Mouse (Mus musculus) layer of hippocampus, postnatal 10 days (tissue): ENCODE results near the gene Clcf1. TPM values are rescaled to one million over a fixed set of nuclear protein-coding genes. Genes with fewer than 3 reads are reported as not detected.

Experiments used
- DNase-seq, 2 experiments: peaks; one replicate each; pipeline ENCODE4 v3.0.0; 2021; ENCODE audit warnings: low spot score in 2 of 2
- total RNA-seq, 2 experiments: library from RNA; stranded (reverse); gene quantifications; 2 replicates each; pipeline ENCODE4 v1.2.3; 2021

Clcf1 gene
- total RNA-seq, 2 experiments from 2014 or later = 0.36 to 0.75 TPM

- DNase-seq = no peak
These were observed 3.1 kb downstream of the Clcf1 start for GRCm38 (mm10) chr19:4217140-4217539.

GRCm38 (mm10) chr19:4217855-4218254 lies 3.8 kb downstream of the Clcf1 start:
- DNase-seq = no peak

GRCm38 (mm10) chr19:4218293-4218692 lies 4.3 kb downstream of the Clcf1 start:
- DNase-seq = no peak

GRCm38 (mm10) chr19:4218784-4219183 lies 4.7 kb downstream of the Clcf1 start:
- DNase-seq = no peak

GRCm38 (mm10) chr19:4219943-4220342 lies 5.9 kb downstream of the Clcf1 start:
- no peak for DNase-seq

GRCm38 (mm10) chr19:4220416-4220815 lies 6.4 kb downstream of the Clcf1 start:
- no peak for DNase-seq

GRCm38 (mm10) chr19:4220957-4221743 lies 7.1 kb downstream of the Clcf1 start:
- DNase-seq = no peak

GRCm38 (mm10) chr19:4222165-4222564 lies 8.1 kb downstream of the Clcf1 start:
- no peak for DNase-seq

GRCm38 (mm10) chr19:4226779-4227178 lies 12.7 kb downstream of the Clcf1 start:
- no peak for DNase-seq

- DNase-seq = no peak
These were observed 13.4 kb downstream of the Clcf1 start for GRCm38 (mm10) chr19:4227446-4227845.

GRCm38 (mm10) chr19:4227894-4228678 lies 14.0 kb downstream of the Clcf1 start:
- peak; percentile 79 for DNase-seq

GRCm38 (mm10) chr19:4228891-4229290 lies 14.9 kb downstream of the Clcf1 start:
- no peak for DNase-seq

GRCm38 (mm10) chr19:4229451-4230076 lies 15.5 kb downstream of the Clcf1 start:
- no peak for DNase-seq

GRCm38 (mm10) chr19:4230415-4230814 lies 16.4 kb downstream of the Clcf1 start:
- DNase-seq = no peak

GRCm38 (mm10) chr19:4231253-4232185 lies 17.5 kb downstream of the Clcf1 start, which contains the start of gene Pold4:
Gene Pold4, plus strand, starts transcription at chr19:4231899.
- DNase-seq = peak; percentile 95 to 96

- DNase-seq = peak in 1 of 2 experiments; percentile 28
These were observed 18.1 kb downstream of the Clcf1 start for GRCm38 (mm10) chr19:4232186-4232572.

GRCm38 (mm10) chr19:4232651-4233050 lies 18.6 kb downstream of the Clcf1 start:
- no peak for DNase-seq

- no peak for DNase-seq
These were observed 20.5 kb downstream of the Clcf1 start for GRCm38 (mm10) chr19:4234548-4234947.

- no peak for DNase-seq
These were observed 26.2 kb downstream of the Clcf1 start for GRCm38 (mm10) chr19:4240247-4240668.

- DNase-seq = no peak
These were observed 28.4 kb downstream of the Clcf1 start for GRCm38 (mm10) chr19:4242416-4242815.

- no peak for DNase-seq
These were observed 30.7 kb downstream of the Clcf1 start for GRCm38 (mm10) chr19:4244775-4245174.
